Mouse (Mus musculus) hindbrain, embryonic 15.5 days (tissue): ENCODE data around the gene Phc2. TPM values are rescaled to one million over a fixed set of nuclear protein-coding genes. Genes with fewer than 3 reads are reported as not detected.

ENCODE experiments used
- ATAC-seq: fragments of 200-750 bp; cut with Nextera tagmentation; 2 replicates; pipeline ENCODE4 v1.8.0; 2017; ENCODE audit warnings: low read depth, moderate number of reproducible peaks, moderate TSS enrichment; ENCODE audit not compliant: low FRiP score
- H3K27ac ChIP-seq: fragments of 300-500 bp; sonication (generic); replicated peaks from 2 replicates; pipeline ENCODE4 v1.5.1; 2015; ENCODE audit warnings: mild to moderate bottlenecking, inconsistent platforms
- H3K27me3 ChIP-seq: fragments of 300-500 bp; sonication (generic); 2 replicates; pipeline ENCODE4 v1.6.1; 2015; ENCODE audit warnings: control low read depth, inconsistent platforms
- H3K36me3 ChIP-seq: fragments of 300-500 bp; sonication (generic); 2 replicates; pipeline ENCODE4 v1.6.1; 2015; ENCODE audit warnings: control low read depth, inconsistent platforms
- H3K4me1 ChIP-seq: fragments of 300-500 bp; sonication (generic); replicated peaks from 2 replicates; pipeline ENCODE4 v1.6.1; 2015; ENCODE audit warnings: control low read depth, inconsistent platforms
- H3K4me2 ChIP-seq: fragments of 300-500 bp; sonication (generic); 2 replicates; pipeline ENCODE4 v1.6.1; 2015; ENCODE audit warnings: moderate library complexity, mild to moderate bottlenecking, inconsistent platforms
- H3K4me3 ChIP-seq: fragments of 300-500 bp; sonication (generic); 2 replicates; pipeline ENCODE4 v1.5.1; 2015; ENCODE audit warnings: mild to moderate bottlenecking, inconsistent platforms
- H3K9ac ChIP-seq: fragments of 300-500 bp; sonication (generic); 2 replicates; pipeline ENCODE4 v1.6.1; 2015; ENCODE audit warnings: inconsistent platforms
- H3K9me3 ChIP-seq: fragments of 300-500 bp; sonication (generic); 2 replicates; pipeline ENCODE4 v1.6.1; 2016; ENCODE audit warnings: control low read depth, inconsistent platforms
- WGBS: fragments of 180-500 bp; shearing (Covaris S2); methylation state at CpG from one replicate; pipeline ENCODE4 v1.1.7; 2015; 5-methylcytosine and 5-hydroxymethylcytosine counted together
- polyA plus RNA-seq: library from polyadenylated mRNA; unstranded; fragments of >200 nt; fragmentation: Nextera tagmentation; extraction: Ambion mirVana; gene quantifications from 2 replicates; pipeline ENCODE4 v1.2.1, GENCODE M21; 2015

Gene Phc2
- polyA plus RNA-seq, 1 experiment from 2014 or later: 71.5 TPM

DNA sequence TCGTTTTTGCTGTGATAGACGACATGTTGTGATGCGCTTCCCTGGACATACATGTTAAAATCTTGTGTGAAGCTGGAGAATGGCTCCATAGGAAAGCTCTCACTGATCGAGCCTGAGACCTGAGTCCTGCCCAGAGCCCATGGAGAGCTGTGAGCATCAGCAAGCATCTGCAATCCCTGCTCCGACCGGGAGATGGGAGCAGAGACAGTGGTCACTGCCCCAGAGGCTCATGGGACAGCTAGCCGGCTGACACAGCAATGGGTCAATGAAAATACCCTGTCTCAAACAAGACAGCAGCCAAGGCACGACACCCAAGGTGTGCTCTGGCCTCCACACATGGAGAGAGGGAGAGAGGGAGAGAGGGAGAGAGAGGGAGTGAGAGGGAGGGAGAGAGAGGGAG is 26.6 kb downstream of the Phc2 start:
- H3K4me1 ChIP-seq: peaks cover 46% of the 10 kb centered on the region
- no peak for ATAC-seq
- no peaks in the 10 kb centered on the region for H3K27me3 ChIP-seq
- no peaks in the 10 kb centered on the region for H3K36me3 ChIP-seq
- no peak overlapping the region for H3K9ac ChIP-seq
- 46% methylated on average over 8 of the region's 8 CpGs for WGBS
- no peak overlapping the region for H3K4me3 ChIP-seq
- no peaks in the 10 kb centered on the region for H3K9me3 ChIP-seq
- H3K4me2 ChIP-seq: no peak overlapping the region
- no peak overlapping the region for H3K27ac ChIP-seq

DNA sequence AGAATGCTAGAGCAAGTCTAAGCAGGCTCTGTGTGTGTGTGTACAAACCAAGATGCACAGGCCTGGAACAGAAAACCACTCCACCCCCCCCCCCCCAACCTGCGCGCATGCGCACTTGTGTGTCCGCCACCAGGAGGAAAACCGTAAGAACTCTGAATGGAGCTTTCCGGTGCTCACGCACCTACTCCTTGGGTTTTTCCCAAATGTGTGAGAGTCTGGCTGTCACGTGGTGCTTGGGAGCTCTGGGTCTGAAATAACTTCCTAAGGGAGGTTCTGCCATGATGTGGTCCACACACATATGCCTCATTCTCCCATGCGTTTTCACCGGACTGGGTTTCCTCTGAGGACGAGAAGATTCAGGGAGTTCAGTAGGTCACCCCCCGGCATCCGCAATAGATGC is 27.8 kb downstream of the Phc2 start:
- 90% methylated on average over 13 of the region's 13 CpGs for whole genome bisulfite sequencing
- no peak overlapping the region for H3K4me2 ChIP-seq
- no peak overlapping the region for H3K9ac ChIP-seq
- peaks cover 46% of the 10 kb centered on the region for H3K4me1 ChIP-seq
- H3K27ac ChIP-seq: no peak overlapping the region
- no peaks in the 10 kb centered on the region for H3K36me3 ChIP-seq
- H3K27me3 ChIP-seq: no peaks in the 10 kb centered on the region
- no peaks in the 10 kb centered on the region for H3K9me3 ChIP-seq
- H3K4me3 ChIP-seq: no peak overlapping the region
- ATAC-seq: no peak

DNA sequence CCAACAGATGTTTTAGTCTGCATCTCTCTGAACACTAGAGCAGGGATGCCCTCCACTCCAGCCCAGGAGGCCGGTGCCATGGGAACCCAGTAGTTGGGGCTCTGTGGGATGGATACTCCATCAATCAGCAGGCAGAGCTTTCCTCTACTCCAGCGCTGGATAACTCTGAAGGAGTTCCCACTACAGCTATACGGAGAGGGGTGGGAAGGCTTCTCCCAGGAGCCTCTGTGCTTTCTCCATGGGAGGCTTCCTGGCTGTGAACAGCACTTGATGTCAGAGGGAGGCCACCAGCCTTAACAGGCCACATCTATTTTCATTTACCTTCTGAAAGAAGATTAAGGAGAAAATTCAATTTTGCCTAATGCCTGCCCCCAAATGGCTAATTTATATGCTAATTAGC is 29.2 kb downstream of the Phc2 start:
- Histone ChIP-seq H3K4me3 (no peak overlapping the region), H3K27ac (peak overlapping the region; percentile 65), H3K9me3 (no peaks in the 10 kb centered on the region), H3K4me2 (no peak overlapping the region), H3K36me3 (no peaks in the 10 kb centered on the region), H3K9ac (no peak overlapping the region), H3K27me3 (no peaks in the 10 kb centered on the region), H3K4me1 (peaks cover 51% of the 10 kb centered on the region)
- WGBS: 22% methylated on average over 3 of the region's 3 CpGs
- ATAC-seq: 0 out of 2 replicates have a peak, but pooled peaks have one; percentile 36

DNA sequence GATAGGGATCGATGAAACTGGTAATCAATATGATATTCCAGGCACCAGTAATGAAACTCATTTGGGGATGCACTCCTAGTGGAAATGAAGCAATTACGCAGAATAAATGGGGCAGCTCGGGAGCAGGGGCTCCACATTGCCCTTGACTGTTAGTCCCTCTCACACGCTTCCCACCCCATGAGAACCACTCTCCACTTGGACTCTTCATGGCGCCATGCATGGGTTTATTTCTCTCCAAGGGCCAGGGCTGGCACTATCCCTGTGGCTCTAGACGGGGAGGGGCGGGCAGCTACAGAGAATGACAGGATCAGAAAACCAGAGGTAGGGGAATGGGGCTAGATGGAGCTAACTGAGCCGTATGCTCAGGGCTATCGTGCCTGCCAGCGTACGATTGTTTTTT is 29.6 kb downstream of the Phc2 start:
- no peak overlapping the region for H3K4me2 ChIP-seq
- no peak overlapping the region for H3K9ac ChIP-seq
- H3K27me3 ChIP-seq: no peaks in the 10 kb centered on the region
- no peak for ATAC-seq
- no peaks in the 10 kb centered on the region for H3K36me3 ChIP-seq
- WGBS: 49% methylated on average over 11 of the region's 11 CpGs
- no peaks in the 10 kb centered on the region for H3K9me3 ChIP-seq
- H3K4me1 ChIP-seq: peaks cover 51% of the 10 kb centered on the region
- peak overlapping the region; percentile 65 for H3K27ac ChIP-seq
- no peak overlapping the region for H3K4me3 ChIP-seq

DNA sequence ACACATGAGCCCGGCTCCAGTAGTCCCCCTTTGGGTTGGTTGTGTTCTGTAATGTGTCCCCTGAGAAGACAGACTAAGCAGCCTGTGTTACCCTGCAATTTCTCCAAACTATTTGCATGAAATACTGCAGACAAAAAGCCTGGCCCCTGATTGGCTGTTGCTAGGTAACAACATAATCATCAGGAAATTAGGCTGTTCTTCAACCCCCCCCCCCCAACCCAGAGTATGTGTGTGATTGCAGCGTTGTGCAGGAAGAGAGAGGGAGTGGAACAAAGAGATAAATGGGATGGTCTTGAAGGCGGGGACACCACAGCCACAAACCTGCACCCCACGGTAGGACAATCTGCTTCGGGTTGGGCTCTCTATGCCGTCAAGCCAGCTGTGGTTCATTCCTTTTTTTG is 34.0 kb downstream of the Phc2 start:
- peaks cover 69% of the 10 kb centered on the region for H3K4me1 ChIP-seq
- peak overlapping the region; percentile 50 for H3K4me2 ChIP-seq
- H3K9me3 ChIP-seq: no peaks in the 10 kb centered on the region
- H3K27me3 ChIP-seq: no peaks in the 10 kb centered on the region
- 0 out of 2 replicates have a peak overlapping the region, but pooled peaks have one; percentile 0 for H3K9ac ChIP-seq
- WGBS: 18% methylated on average over 6 of the region's 6 CpGs
- peak overlapping the region; percentile 74 for H3K27ac ChIP-seq
- peak; percentile 61 for ATAC-seq
- H3K36me3 ChIP-seq: no peaks in the 10 kb centered on the region
- peak overlapping the region; percentile 30 for H3K4me3 ChIP-seq

DNA sequence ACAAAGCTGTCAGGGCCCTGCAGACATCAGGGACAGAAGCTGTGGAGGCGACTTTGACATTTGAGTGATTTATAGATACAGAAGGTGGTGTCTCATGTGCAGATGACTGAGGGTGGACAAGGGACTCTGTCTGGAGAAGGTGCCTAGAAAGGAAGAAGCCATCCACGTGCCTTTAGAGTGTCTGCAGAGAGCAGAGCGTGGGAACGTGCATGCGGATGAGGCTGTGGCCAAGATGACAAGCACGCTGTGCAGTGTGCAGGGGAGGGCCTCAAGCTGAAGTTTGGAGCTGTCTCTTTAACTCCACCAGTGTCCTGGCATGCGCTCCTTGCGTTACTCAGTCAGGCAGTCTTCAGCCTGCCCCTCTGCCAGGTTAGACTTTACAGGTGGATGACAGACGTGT is 34.5 kb downstream of the Phc2 start:
- Histone ChIP-seq H3K27ac (peak overlapping the region; percentile 74), H3K9me3 (no peaks in the 10 kb centered on the region), H3K27me3 (no peaks in the 10 kb centered on the region), H3K4me3 (peak overlapping the region; percentile 30), H3K4me2 (peak overlapping the region; percentile 50), H3K4me1 (peaks cover 69% of the 10 kb centered on the region), H3K9ac (0 out of 2 replicates have a peak overlapping the region, but pooled peaks have one; percentile 0), H3K36me3 (no peaks in the 10 kb centered on the region)
- WGBS: 39% methylated on average over 9 of the region's 9 CpGs
- ATAC-seq: peak; percentile 50

DNA sequence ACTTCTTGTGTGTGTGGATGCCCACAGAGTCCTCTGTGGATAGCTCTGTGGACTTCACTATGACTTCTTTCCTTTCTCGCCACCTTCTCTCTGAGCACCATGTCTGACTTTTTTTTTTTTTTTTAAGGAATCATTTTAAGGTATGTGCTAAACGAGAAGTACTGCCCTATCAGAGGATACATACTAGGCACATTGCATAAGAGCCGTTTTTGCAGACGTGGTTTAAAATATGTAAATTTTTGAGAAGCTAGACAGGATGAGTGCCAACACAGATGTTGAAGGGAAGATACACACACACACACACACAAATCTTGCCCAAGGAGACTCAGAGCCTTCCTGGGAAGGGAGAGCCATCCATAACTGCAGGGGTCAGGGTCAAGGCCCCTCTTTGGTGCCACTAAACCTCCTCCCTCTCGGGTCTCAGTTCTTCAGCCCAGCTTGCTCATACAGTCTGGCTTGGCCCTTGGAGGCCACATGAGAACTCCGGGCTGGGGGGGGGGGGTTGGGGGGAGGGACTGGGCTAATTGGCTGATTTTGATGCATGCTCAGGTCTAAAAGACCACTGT is 35.3 kb downstream of the Phc2 start:
- WGBS: 56% methylated on average over 6 of the region's 6 CpGs
- H3K36me3 ChIP-seq: no peaks in the 10 kb centered on the region
- H3K27ac ChIP-seq: peak overlapping the region; percentile 74
- no peaks in the 10 kb centered on the region for H3K9me3 ChIP-seq
- H3K4me1 ChIP-seq: peaks cover 71% of the 10 kb centered on the region
- no peak for ATAC-seq
- peak overlapping the region; percentile 50 for H3K4me2 ChIP-seq
- no peak overlapping the region for H3K9ac ChIP-seq
- peak overlapping the region; percentile 30 for H3K4me3 ChIP-seq
- no peaks in the 10 kb centered on the region for H3K27me3 ChIP-seq

DNA sequence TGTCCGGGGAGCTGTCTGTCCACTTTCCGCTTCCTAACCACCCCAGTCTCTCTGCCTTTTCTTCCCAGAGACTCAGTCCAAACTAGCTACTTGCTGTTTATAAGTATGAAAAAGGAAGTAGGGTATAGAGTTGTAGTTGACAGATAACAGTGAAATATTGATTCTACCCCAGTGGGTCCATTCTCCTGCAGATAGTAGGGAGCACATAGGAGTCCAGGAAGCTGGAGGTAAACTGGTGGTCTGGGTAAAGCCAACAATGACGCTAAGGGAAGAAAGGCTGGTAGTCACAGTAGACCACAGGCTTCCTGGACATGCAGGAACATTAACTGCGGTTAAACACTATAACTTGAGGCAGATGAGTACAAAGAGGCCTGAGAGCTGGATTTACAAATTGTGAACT is 36.7 kb downstream of the Phc2 start:
- Histone ChIP-seq H3K4me2 (no peak overlapping the region), H3K9ac (no peak overlapping the region)
- 86% methylated on average over 4 of the region's 4 CpGs for WGBS

DNA sequence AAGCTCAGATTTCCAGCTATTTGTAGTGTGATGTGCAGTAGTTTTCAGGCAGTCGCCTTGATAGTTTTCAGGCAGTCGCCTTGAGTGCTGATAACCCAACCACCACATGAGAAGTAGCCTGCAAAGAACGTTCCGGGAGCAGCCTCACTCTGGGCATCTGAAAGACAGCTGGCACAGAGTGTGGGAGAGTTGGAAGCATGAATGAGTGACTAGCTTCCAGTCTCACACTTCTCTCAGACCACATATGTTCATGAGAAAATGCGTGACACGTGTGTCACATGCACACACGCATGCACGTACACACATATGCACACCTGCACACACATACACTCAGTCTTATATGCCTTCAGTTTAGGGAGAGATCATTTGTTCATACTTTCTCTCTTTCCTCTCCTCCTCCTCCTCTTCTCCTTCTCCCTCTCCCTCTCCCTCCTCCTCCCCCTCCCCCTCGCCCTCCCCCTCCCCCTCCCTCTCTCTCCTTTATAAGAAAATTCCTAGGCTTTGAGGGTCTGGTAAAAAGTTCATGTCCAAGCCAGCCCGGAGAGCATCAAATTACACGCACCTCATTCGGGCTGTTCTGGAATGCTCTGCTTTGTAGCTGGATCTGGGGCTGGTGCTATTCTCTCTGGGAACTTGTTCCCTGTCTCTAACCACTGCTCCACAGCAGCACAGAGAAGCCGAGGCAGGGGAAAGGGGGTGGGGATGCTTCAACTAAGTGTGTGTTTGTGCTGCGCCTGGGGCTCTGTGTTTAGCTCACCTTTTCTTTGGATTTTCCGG is 37.8 kb downstream of the Phc2 start:
- no peaks in the 10 kb centered on the region for H3K36me3 ChIP-seq
- H3K9ac ChIP-seq: no peak overlapping the region
- no peaks in the 10 kb centered on the region for H3K9me3 ChIP-seq
- H3K27ac ChIP-seq: no peak overlapping the region; the same call in 1 of the 2 replicates
- no peak for ATAC-seq
- H3K4me3 ChIP-seq: no peak overlapping the region
- H3K27me3 ChIP-seq: no peaks in the 10 kb centered on the region
- WGBS: 69% methylated on average over 14 of the region's 15 CpGs
- H3K4me2 ChIP-seq: no peak overlapping the region
- peaks cover 89% of the 10 kb centered on the region for H3K4me1 ChIP-seq

More for the DNA sequence above, 36.7 kb downstream of the Phc2 start:
- Histone ChIP-seq H3K4me3 (no peak overlapping the region), H3K36me3 (no peaks in the 10 kb centered on the region), H3K4me1 (peaks cover 79% of the 10 kb centered on the region), H3K27ac (no peak overlapping the region), H3K27me3 (no peaks in the 10 kb centered on the region), H3K9me3 (no peaks in the 10 kb centered on the region)
- ATAC-seq: no peak

DNA sequence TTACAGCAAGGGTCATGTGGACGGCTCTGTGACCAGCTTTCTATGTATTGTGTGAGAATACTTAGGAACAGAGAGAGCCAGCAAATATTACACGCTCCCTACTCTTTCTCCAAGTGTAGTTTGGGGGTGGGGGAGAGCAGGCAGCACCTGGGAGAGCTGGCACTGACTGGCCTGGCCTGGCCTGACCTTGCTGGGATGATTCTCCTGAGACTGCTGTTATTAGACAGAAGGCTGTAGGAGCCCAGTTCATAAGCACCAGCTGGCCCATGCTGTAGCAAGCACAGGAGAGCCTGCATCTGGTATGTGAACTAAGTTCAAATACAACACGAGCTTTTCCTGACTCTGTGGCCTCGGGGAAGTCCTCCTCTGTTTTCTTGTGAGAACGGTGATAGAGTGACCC is 38.7 kb downstream of the Phc2 start:
- no peak overlapping the region for H3K4me3 ChIP-seq
- WGBS: 36% methylated on average over 5 of the region's 5 CpGs
- H3K27ac ChIP-seq: no peak overlapping the region
- H3K9ac ChIP-seq: no peak overlapping the region
- H3K27me3 ChIP-seq: no peaks in the 10 kb centered on the region
- ATAC-seq: no peak
- H3K9me3 ChIP-seq: no peaks in the 10 kb centered on the region
- H3K36me3 ChIP-seq: no peaks in the 10 kb centered on the region
- no peak overlapping the region for H3K4me2 ChIP-seq
- peaks cover 90% of the 10 kb centered on the region for H3K4me1 ChIP-seq

DNA sequence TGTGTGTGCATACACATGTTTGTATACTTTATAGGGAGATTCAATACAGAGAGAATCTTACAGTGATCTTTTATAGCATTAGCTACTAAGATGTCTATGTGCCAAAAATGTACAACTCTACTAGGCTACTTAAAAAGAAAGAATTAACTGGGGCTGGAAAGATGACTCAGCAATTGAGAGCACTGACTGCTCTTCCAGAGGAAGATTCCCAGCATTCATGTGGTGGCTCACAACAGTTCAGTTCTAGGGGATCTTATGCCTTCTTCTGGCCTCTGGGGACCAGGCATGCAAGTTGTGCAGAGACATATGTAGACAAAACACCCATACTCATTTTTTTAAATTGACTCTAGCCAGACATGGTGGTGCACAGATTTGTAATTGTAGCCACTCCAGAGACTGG is 39.8 kb downstream of the Phc2 start:
- Histone ChIP-seq H3K4me2 (no peak overlapping the region), H3K27ac (no peak overlapping the region), H3K36me3 (no peaks in the 10 kb centered on the region), H3K4me3 (no peak overlapping the region), H3K4me1 (peaks cover 86% of the 10 kb centered on the region), H3K9ac (no peak overlapping the region), H3K27me3 (no peaks in the 10 kb centered on the region), H3K9me3 (no peaks in the 10 kb centered on the region)
- ATAC-seq: no peak

DNA sequence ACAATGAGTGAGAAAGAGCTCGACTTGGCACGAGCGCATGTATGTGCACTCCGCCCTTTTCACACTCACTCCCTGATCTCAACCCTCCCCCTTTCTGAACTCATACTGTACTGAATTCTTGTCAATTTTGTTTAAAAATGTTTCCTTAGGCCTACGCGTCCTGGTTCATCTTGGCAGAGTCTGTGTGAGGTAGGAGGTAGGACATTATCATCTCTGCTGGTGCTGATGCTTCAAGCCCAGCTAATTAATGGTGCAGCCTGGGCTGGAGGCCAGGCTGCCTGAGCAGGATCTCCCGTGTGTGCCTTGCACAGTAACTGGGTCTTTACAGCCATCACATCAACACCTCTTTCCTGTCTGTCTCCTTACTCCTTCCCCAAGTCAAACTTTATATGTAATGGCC is 40.6 kb downstream of the Phc2 start:
- H3K36me3 ChIP-seq: no peaks in the 10 kb centered on the region
- WGBS: 70% methylated on average over 7 of the region's 7 CpGs
- no peaks in the 10 kb centered on the region for H3K27me3 ChIP-seq
- no peak overlapping the region for H3K4me2 ChIP-seq
- H3K27ac ChIP-seq: no peak overlapping the region
- H3K9me3 ChIP-seq: no peaks in the 10 kb centered on the region
- no peak for ATAC-seq
- no peak overlapping the region for H3K4me3 ChIP-seq
- no peak overlapping the region for H3K9ac ChIP-seq
- H3K4me1 ChIP-seq: peaks cover 79% of the 10 kb centered on the region
